Mouse (Mus musculus) forebrain, embryonic 15.5 days (tissue): ENCODE data around the gene Gripap1. TPM values are rescaled to one million over a fixed set of nuclear protein-coding genes. Genes with fewer than 3 reads are reported as not detected.

ENCODE experiments used
- microRNA counts: library from miRNA; unstranded; fragments of <30 nt; microRNA quantifications from one replicate; lab custom pipeline; 2016
- microRNA-seq: library from miRNA; unstranded; fragments of <30 nt; microRNA quantifications from one replicate; pipeline ENCODE4, GENCODE M21; 2016
- polyA plus RNA-seq: library from polyadenylated mRNA; unstranded; fragments of >200 nt; fragmentation: Nextera tagmentation; extraction: Ambion mirVana; gene quantifications from 2 replicates; pipeline ENCODE4 v1.2.1, GENCODE M21; 2015

Gripap1 gene
- polyA plus RNA-seq, 1 experiment from 2014 or later = 77.6 TPM

MicroRNAs within 50 kb of the gene (microRNA counts, 519-probe panel; counts per million panel counts)
- 2,730 counts per million, percentile 63 among the panel's probes with 10 or more counts for microRNA mmu-miR-1198 (lab: Ali Mortazavi, UCI)

Small RNA genes within 50 kb of the gene (microRNA-seq; reads per million reads assigned to microRNA genes)
- gene Mir1198 = 39.3 reads per million, percentile 40 among the genes with 10 or more reads in this experiment

Other genes with a start within 250 kb of the Gripap1 start
- gene Foxp3, start 216.1 kb upstream of the Gripap1 start, polyA plus RNA-seq = 0.05 and 0.10 TPM in 2 replicates
- gene Ppp1r3f, start 215.5 kb upstream of the Gripap1 start, polyA plus RNA-seq = 4.8 and 4.9 TPM in 2 replicates
- gene Ccdc22, start 184.2 kb upstream of the Gripap1 start, polyA plus RNA-seq = 40.5 and 42.4 TPM in 2 replicates
- gene Cacna1f, start 182.7 kb upstream of the Gripap1 start, polyA plus RNA-seq = 0.05 and 0.19 TPM in 2 replicates
- gene Syp, start 151.3 kb upstream of the Gripap1 start, polyA plus RNA-seq = 109 and 120 TPM in 2 replicates
- gene Prickle3, start 132.5 kb upstream of the Gripap1 start, polyA plus RNA-seq = 1.3 and 1.9 TPM in 2 replicates
- gene Plp2, start 118.4 kb upstream of the Gripap1 start, polyA plus RNA-seq = 36.8 and 40.0 TPM in 2 replicates
- 0.11 and 0.13 TPM in 2 replicates for gene Magix, start 108.5 kb upstream of the Gripap1 start, polyA plus RNA-seq
- 47.4 and 50.2 TPM in 2 replicates for gene Gpkow, start 92.6 kb upstream of the Gripap1 start, polyA plus RNA-seq
- 38.0 and 43.1 TPM in 2 replicates for gene Wdr45, start 75.4 kb upstream of the Gripap1 start, polyA plus RNA-seq
- 0.84 TPM in 1 of 2 replicates, not detected in the other for gene Gm45208, start 67.5 kb upstream of the Gripap1 start, polyA plus RNA-seq
- 104 and 107 TPM in 2 replicates for gene Praf2, start 61.3 kb upstream of the Gripap1 start, polyA plus RNA-seq
- 55.5 and 63.3 TPM in 2 replicates for gene Ccdc120, start 38.9 kb upstream of the Gripap1 start, polyA plus RNA-seq
- 21.8 and 23.4 TPM in 2 replicates for gene Tfe3, start 27.2 kb upstream of the Gripap1 start, polyA plus RNA-seq
- 2.8 and 3.1 TPM in 2 replicates for gene Kcnd1, start 32.5 kb downstream of the Gripap1 start, polyA plus RNA-seq
- gene Otud5, start 51.6 kb downstream of the Gripap1 start, polyA plus RNA-seq = 53.8 and 55.8 TPM in 2 replicates
- gene Pim2, start 88.5 kb downstream of the Gripap1 start, polyA plus RNA-seq = 16.3 and 17.6 TPM in 2 replicates
- 44.5 and 45.0 TPM in 2 replicates for gene Slc35a2, start 94.3 kb downstream of the Gripap1 start, polyA plus RNA-seq
- 207 and 210 TPM in 2 replicates for gene Pqbp1, start 109.5 kb downstream of the Gripap1 start, polyA plus RNA-seq
- gene Timm17b, start 109.6 kb downstream of the Gripap1 start, polyA plus RNA-seq = 160 and 165 TPM in 2 replicates
- not detected in 2 replicates for gene Gm10491, start 118.1 kb downstream of the Gripap1 start, polyA plus RNA-seq
- gene Gm10490, start 119.8 kb downstream of the Gripap1 start, polyA plus RNA-seq = not detected in 2 replicates
- 131 and 141 TPM in 2 replicates for gene Pcsk1n, start 130.1 kb downstream of the Gripap1 start, polyA plus RNA-seq
- gene Eras, start 138.8 kb downstream of the Gripap1 start, polyA plus RNA-seq = not detected in 2 replicates
- 51.3 and 55.7 TPM in 2 replicates for gene Hdac6, start 158.1 kb downstream of the Gripap1 start, polyA plus RNA-seq
- gene Gata1, start 188.3 kb downstream of the Gripap1 start, polyA plus RNA-seq = 0.09 and 0.15 TPM in 2 replicates
- 0.29 and 0.36 TPM in 2 replicates for gene Glod5, start 228.7 kb downstream of the Gripap1 start, polyA plus RNA-seq